Mouse (Mus musculus): ENCODE results near the gene Cep72. TPM values are rescaled to one million over a fixed set of nuclear protein-coding genes. Genes with fewer than 3 reads are reported as not detected.
"Not testable (repeated sequence)": the region's sequence is repeated elsewhere in the genome, so short reads cannot be mapped to it uniquely, and the experiment has no call there.

Cep72 gene
- polyA plus RNA-seq, 1 experiment from 2014 or later = 17.8 TPM

DNA sequence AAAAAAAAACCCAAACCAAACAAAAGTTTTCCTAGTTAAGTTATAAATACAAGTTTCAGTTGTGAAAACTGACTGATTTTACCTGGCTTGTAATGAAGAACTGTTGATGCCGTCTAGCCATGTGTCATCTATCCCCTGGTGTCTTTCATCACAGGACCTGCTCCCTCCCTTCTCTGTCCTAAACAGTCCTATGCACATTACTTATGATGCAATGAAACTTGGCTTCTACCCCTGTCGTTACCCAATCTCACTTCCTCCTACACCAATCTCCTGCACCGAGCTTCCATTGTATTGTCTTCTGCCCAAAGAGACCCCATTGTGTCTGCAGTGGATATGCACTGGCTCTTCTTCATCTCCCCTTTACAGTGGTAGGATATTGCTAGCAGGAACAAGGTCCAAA, 28.2 kb upstream of the Cep72 start:
- Histone ChIP-seq H3K9me3 (ENCODE audit: control insufficient read depth, low read length) (no peaks in the 10 kb centered on the region), H3K4me2 (ENCODE audit: low read length) (no peak overlapping the region), H3K36me3 (ENCODE audit: control insufficient read depth, insufficient read depth, low read length) (no peaks in the 10 kb centered on the region), H3K27me3 (replicated peaks; ENCODE audit: control insufficient read depth, insufficient read depth, low read length) (no peaks in the 10 kb centered on the region), H3K4me3 (ENCODE audit: low read depth, low read length) (no peak overlapping the region), H3K4me1 (replicated peaks; ENCODE audit: control insufficient read depth, insufficient read depth, low read length) (no peaks in the 10 kb centered on the region), H3K9ac (ENCODE audit: low read length) (no peak overlapping the region), H3K27ac (ENCODE audit: low read depth) (no peak overlapping the region)
- WGBS = 76% methylated on average over 3 of the region's 3 CpGs
- ATAC-seq (replicated peaks; ENCODE audit: low FRiP score, low TSS enrichment, low read depth) (no peak), DNase-seq (ENCODE audit: low spot score) (no peak)

DNA sequence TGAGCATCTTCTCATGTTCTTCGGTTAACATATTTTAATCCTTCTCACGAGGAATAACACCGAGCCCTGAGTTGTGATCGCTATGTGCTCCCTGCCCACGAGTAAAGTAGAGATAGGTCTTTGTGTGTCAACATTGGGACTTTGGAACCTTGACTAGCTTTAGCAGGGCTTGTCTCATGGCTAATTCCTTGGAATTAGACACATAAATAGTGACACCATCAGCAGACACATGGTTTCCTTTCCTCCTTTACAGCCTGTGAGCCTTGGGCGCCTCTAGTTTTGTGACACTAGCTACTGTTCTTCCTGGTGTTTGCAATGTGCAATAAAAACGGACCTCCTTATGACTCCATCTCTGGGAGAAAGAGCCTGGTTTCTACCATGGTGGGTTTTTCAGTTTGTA, 11.3 kb upstream of the Cep72 start:
- 89% methylated on average over 7 of the region's 7 CpGs for WGBS
- no peak for ATAC-seq (replicated peaks; ENCODE audit: low FRiP score, low TSS enrichment, low read depth)
- no peaks in the 10 kb centered on the region for H3K36me3 ChIP-seq (ENCODE audit: control insufficient read depth, insufficient read depth, low read length)

GRCm38 (mm10) chr13:74071714-74072113, 9.6 kb upstream of the Cep72 start:
- H3K4me3 ChIP-seq (ENCODE audit: low read depth, low read length) = no peak overlapping the region
- no peak overlapping the region for H3K27ac ChIP-seq (ENCODE audit: low read depth)
- no peak for DNase-seq (ENCODE audit: low spot score)
- H3K9me3 ChIP-seq (ENCODE audit: control insufficient read depth, low read length) = no peaks in the 10 kb centered on the region
- WGBS = 77% methylated on average over 3 of the region's 3 CpGs
- H3K36me3 ChIP-seq (ENCODE audit: control insufficient read depth, insufficient read depth, low read length) = no peaks in the 10 kb centered on the region
- no peak overlapping the region for H3K9ac ChIP-seq (ENCODE audit: low read length)
- no peak for ATAC-seq (replicated peaks; ENCODE audit: low FRiP score, low TSS enrichment, low read depth)
- no peaks in the 10 kb centered on the region for H3K4me1 ChIP-seq (replicated peaks; ENCODE audit: control insufficient read depth, insufficient read depth, low read length)
- H3K4me2 ChIP-seq (ENCODE audit: low read length) = no peak overlapping the region
- no peaks in the 10 kb centered on the region for H3K27me3 ChIP-seq (replicated peaks; ENCODE audit: control insufficient read depth, insufficient read depth, low read length)

More for the DNA sequence above, 11.3 kb upstream of the Cep72 start:
- Histone ChIP-seq H3K4me1 (replicated peaks; ENCODE audit: control insufficient read depth, insufficient read depth, low read length) (no peaks in the 10 kb centered on the region), H3K27me3 (replicated peaks; ENCODE audit: control insufficient read depth, insufficient read depth, low read length) (no peaks in the 10 kb centered on the region), H3K27ac (ENCODE audit: low read depth) (no peak overlapping the region), H3K4me3 (ENCODE audit: low read depth, low read length) (no peak overlapping the region), H3K4me2 (ENCODE audit: low read length) (no peak overlapping the region), H3K9ac (ENCODE audit: low read length) (no peak overlapping the region), H3K9me3 (ENCODE audit: control insufficient read depth, low read length) (no peaks in the 10 kb centered on the region)
- no peak for DNase-seq (ENCODE audit: low spot score)

DNA sequence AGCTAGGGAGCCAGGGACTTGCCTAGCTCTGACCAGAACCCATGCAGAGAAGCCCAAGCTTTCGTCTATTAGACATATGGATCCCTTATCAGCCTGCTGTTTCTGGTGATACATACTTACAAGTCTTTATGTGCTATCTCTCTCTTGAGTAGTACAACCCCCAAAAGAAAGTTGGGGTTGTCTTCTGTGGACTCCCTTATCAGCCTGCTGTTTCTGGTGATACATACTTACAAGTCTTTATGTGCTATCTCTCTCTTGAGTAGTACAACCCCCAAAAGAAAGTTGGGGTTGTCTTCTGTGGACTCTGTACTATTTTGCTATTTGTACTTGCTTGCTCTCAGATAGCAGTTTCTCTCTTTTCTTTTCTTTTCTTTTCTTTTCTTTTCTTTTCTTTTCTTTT, 9.1 kb upstream of the Cep72 start:
- H3K36me3 ChIP-seq (ENCODE audit: control insufficient read depth, insufficient read depth, low read length); DNase-seq (ENCODE audit: low spot score); H3K4me1 ChIP-seq (replicated peaks; ENCODE audit: control insufficient read depth, insufficient read depth, low read length); H3K27me3 ChIP-seq (replicated peaks; ENCODE audit: control insufficient read depth, insufficient read depth, low read length); ATAC-seq (replicated peaks; ENCODE audit: low FRiP score, low TSS enrichment, low read depth); H3K9me3 ChIP-seq (ENCODE audit: control insufficient read depth, low read length); H3K4me3 ChIP-seq (ENCODE audit: low read depth, low read length); H3K27ac ChIP-seq (ENCODE audit: low read depth); H3K4me2 ChIP-seq (ENCODE audit: low read length); H3K9ac ChIP-seq (ENCODE audit: low read length): not testable (repeated sequence)
- 77% methylated on average over 1 of the region's 1 CpGs for WGBS

DNA sequence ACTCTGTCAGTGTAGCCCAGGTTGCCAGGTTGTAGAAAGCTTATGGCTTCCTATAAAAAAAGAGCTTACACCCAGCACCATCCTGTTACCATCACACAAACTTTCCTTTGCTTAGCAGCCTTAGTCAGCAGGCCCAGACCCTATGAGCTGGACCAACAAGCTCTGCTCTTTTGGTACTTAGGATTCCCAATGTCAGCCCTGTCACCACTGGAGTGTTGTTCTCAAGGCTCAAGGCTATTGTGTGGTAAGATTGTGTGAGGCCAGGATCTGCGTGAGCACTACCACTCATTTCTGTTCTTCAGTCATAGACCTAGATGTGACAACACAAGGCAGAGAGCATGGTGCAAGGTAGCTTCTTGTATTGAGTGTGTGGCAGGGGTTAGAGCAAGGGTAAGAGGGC, 4.5 kb upstream of the Cep72 start:
- Histone ChIP-seq H3K4me1 (replicated peaks; ENCODE audit: control insufficient read depth, insufficient read depth, low read length) (no peaks in the 10 kb centered on the region), H3K36me3 (ENCODE audit: control insufficient read depth, insufficient read depth, low read length) (no peaks in the 10 kb centered on the region), H3K9ac (ENCODE audit: low read length) (no peak overlapping the region), H3K9me3 (ENCODE audit: control insufficient read depth, low read length) (no peaks in the 10 kb centered on the region), H3K27ac (ENCODE audit: low read depth) (no peak overlapping the region), H3K4me2 (ENCODE audit: low read length) (no peak overlapping the region), H3K27me3 (replicated peaks; ENCODE audit: control insufficient read depth, insufficient read depth, low read length) (no peaks in the 10 kb centered on the region), H3K4me3 (ENCODE audit: low read depth, low read length) (no peak overlapping the region)
- ATAC-seq (replicated peaks; ENCODE audit: low FRiP score, low TSS enrichment, low read depth) (no peak), DNase-seq (ENCODE audit: low spot score) (no peak)
- WGBS = 87% methylated on average over 1 of the region's 1 CpGs

- peaks cover 2% of the 10 kb centered on the region; the same call in 1 of the 2 replicates for H3K4me1 ChIP-seq (replicated peaks; ENCODE audit: control insufficient read depth, insufficient read depth, low read length)
- H3K27me3 ChIP-seq (replicated peaks; ENCODE audit: control insufficient read depth, insufficient read depth, low read length) = no peaks in the 10 kb centered on the region
- no peaks in the 10 kb centered on the region for H3K9me3 ChIP-seq (ENCODE audit: control insufficient read depth, low read length)
- ATAC-seq (replicated peaks; ENCODE audit: low FRiP score, low TSS enrichment, low read depth) (no peak), DNase-seq (ENCODE audit: low spot score) (no peak)
- H3K4me2 ChIP-seq (ENCODE audit: low read length) = no peak overlapping the region
- no peak overlapping the region for H3K4me3 ChIP-seq (ENCODE audit: low read depth, low read length)
- WGBS = 82% methylated on average over 1 of the region's 1 CpGs
- no peaks in the 10 kb centered on the region for H3K36me3 ChIP-seq (ENCODE audit: control insufficient read depth, insufficient read depth, low read length)
- no peak overlapping the region for H3K27ac ChIP-seq (ENCODE audit: low read depth)
- no peak overlapping the region for H3K9ac ChIP-seq (ENCODE audit: low read length)
Measured at GRCm38 (mm10) chr13:74063340-74064050, 1.4 kb upstream of the Cep72 start.

GRCm38 (mm10) chr13:74062378-74063128, 454 bp upstream of the Cep72 start:
- Histone ChIP-seq H3K9me3 (ENCODE audit: control insufficient read depth, low read length) (no peaks in the 10 kb centered on the region), H3K4me1 (replicated peaks; ENCODE audit: control insufficient read depth, insufficient read depth, low read length) (peaks cover 2% of the 10 kb centered on the region; the same call in 1 of the 2 replicates), H3K4me2 (ENCODE audit: low read length) (peak overlapping the region; percentile 59), H3K4me3 (ENCODE audit: low read depth, low read length) (peak overlapping the region; percentile 99), H3K27me3 (replicated peaks; ENCODE audit: control insufficient read depth, insufficient read depth, low read length) (no peaks in the 10 kb centered on the region), H3K9ac (ENCODE audit: low read length) (peak overlapping the region; percentile 81), H3K36me3 (ENCODE audit: control insufficient read depth, insufficient read depth, low read length) (peaks cover 6% of the 10 kb centered on the region), H3K27ac (ENCODE audit: low read depth) (no peak overlapping the region)
- 25% methylated on average over 11 of the region's 11 CpGs for WGBS
- ATAC-seq (replicated peaks; ENCODE audit: low FRiP score, low TSS enrichment, low read depth) (no peak; the same call in 1 of the 2 replicates), DNase-seq (ENCODE audit: low spot score) (no peak)

DNA sequence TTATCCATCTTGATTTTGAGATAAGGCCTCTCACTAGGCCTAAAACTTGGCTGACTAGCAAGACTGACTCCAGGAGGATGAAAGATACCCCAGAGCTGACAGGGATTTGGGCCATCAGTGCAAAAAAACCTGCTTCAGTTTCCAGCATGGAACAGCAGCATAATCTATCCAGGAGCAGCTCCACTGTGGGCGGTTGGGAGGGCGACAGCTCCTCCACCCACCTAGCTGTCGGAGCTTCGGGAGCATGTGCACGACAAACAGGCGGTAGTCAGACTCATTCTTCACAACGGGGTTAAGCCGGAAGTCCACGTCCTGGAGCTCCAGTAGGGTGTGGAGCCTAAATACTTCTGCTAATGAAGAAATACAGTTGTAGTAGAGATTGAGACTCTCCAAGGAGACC, 4.0 kb downstream of the Cep72 start:
- Histone ChIP-seq H3K27ac (ENCODE audit: low read depth) (no peak overlapping the region), H3K27me3 (replicated peaks; ENCODE audit: control insufficient read depth, insufficient read depth, low read length) (no peaks in the 10 kb centered on the region), H3K9me3 (ENCODE audit: control insufficient read depth, low read length) (no peaks in the 10 kb centered on the region), H3K9ac (ENCODE audit: low read length) (no peak overlapping the region), H3K4me2 (ENCODE audit: low read length) (no peak overlapping the region), H3K4me3 (ENCODE audit: low read depth, low read length) (no peak overlapping the region), H3K36me3 (ENCODE audit: control insufficient read depth, insufficient read depth, low read length) (peaks cover 18% of the 10 kb centered on the region), H3K4me1 (replicated peaks; ENCODE audit: control insufficient read depth, insufficient read depth, low read length) (peaks cover 2% of the 10 kb centered on the region; the same call in 1 of the 2 replicates)
- 93% methylated on average over 9 of the region's 9 CpGs for WGBS
- ATAC-seq (replicated peaks; ENCODE audit: low FRiP score, low TSS enrichment, low read depth) (no peak), DNase-seq (ENCODE audit: low spot score) (no peak)
